Mouse (Mus musculus): Measurements from ENCODE around the gene Nol12.

Gene Nol12

GRCm38 (mm10) chr15:78916052-78916826 is 18.5 kb upstream of the Nol12 start:
- DNase-seq (ENCODE audit: low read depth, low spot score) = no peak

- DNase-seq (ENCODE audit: low read depth, low spot score) = no peak
These were observed 16.6 kb upstream of the Nol12 start for GRCm38 (mm10) chr15:78918126-78918525.

- DNase-seq (ENCODE audit: low read depth, low spot score) = no peak
These were observed 14.8 kb upstream of the Nol12 start for GRCm38 (mm10) chr15:78919914-78920313.

- DNase-seq (ENCODE audit: low read depth, low spot score) = no peak
These were observed 12.0 kb upstream of the Nol12 start for GRCm38 (mm10) chr15:78922700-78923099.

- peak; percentile 80 for DNase-seq (ENCODE audit: low read depth, low spot score)
These were observed 11.1 kb upstream of the Nol12 start for GRCm38 (mm10) chr15:78923585-78923984.

- DNase-seq (ENCODE audit: low read depth, low spot score) = no peak
These were observed 9.6 kb upstream of the Nol12 start for GRCm38 (mm10) chr15:78925129-78925528.

GRCm38 (mm10) chr15:78926021-78926919 is 8.5 kb upstream of the Nol12 start, which contains the start of gene Lgals1:
TSS of gene Lgals1 (plus strand) at chr15:78926725.
- peak; percentile 81 for DNase-seq (ENCODE audit: low read depth, low spot score)

GRCm38 (mm10) chr15:78927021-78927787 is 7.5 kb upstream of the Nol12 start:
- peak; percentile 25 for DNase-seq (ENCODE audit: low read depth, low spot score)

- DNase-seq (ENCODE audit: low read depth, low spot score) = peak; percentile 92
These were observed 6.8 kb upstream of the Nol12 start for GRCm38 (mm10) chr15:78927788-78928457.

- no peak for DNase-seq (ENCODE audit: low read depth, low spot score)
These were observed 6.2 kb upstream of the Nol12 start for GRCm38 (mm10) chr15:78928539-78928938.

- DNase-seq (ENCODE audit: low read depth, low spot score) = no peak
These were observed 4.5 kb upstream of the Nol12 start for GRCm38 (mm10) chr15:78930192-78930706.

GRCm38 (mm10) chr15:78930801-78931426 is 3.8 kb upstream of the Nol12 start:
- no peak for DNase-seq (ENCODE audit: low read depth, low spot score)

- peak; percentile 92 for DNase-seq (ENCODE audit: low read depth, low spot score)
These were observed 3.2 kb upstream of the Nol12 start for GRCm38 (mm10) chr15:78931577-78931976.

GRCm38 (mm10) chr15:78936403-78936802 is 1.7 kb downstream of the Nol12 start:
- DNase-seq (ENCODE audit: low read depth, low spot score) = no peak

GRCm38 (mm10) chr15:78937311-78937710 is 2.6 kb downstream of the Nol12 start:
- DNase-seq (ENCODE audit: low read depth, low spot score) = no peak

- no peak for DNase-seq (ENCODE audit: low read depth, low spot score)
These were observed 3.2 kb downstream of the Nol12 start for GRCm38 (mm10) chr15:78937963-78938362.

- DNase-seq (ENCODE audit: low read depth, low spot score) = no peak
These were observed 5.6 kb downstream of the Nol12 start for GRCm38 (mm10) chr15:78940325-78940724.

GRCm38 (mm10) chr15:78942663-78943062 is 7.9 kb downstream of the Nol12 start:
- DNase-seq (ENCODE audit: low read depth, low spot score) = peak; percentile 61

- DNase-seq (ENCODE audit: low read depth, low spot score) = no peak
These were observed 11.5 kb downstream of the Nol12 start for GRCm38 (mm10) chr15:78946232-78946631.

GRCm38 (mm10) chr15:78947657-78948056 is 12.9 kb downstream of the Nol12 start, which contains the start of gene Triobp:
TSS of gene Triobp (plus strand) at chr15:78947724.
- peak; percentile 47 for DNase-seq (ENCODE audit: low read depth, low spot score)

Data from CD4-positive, CD25-positive, alpha-beta regulatory T cell, adult 2 months (primary cell).